Mouse (Mus musculus) bone marrow macrophage, adult 2 months (primary cell): ENCODE results near the gene Eps8l1.

ENCODE experiments used
- CTCF ChIP-seq: IDR thresholded peaks from 2 replicates; pipeline ENCODE4 v1.5.1; 2012; ENCODE audit warnings: low read depth, mild to moderate bottlenecking, low read length, moderate library complexity
- POLR2A ChIP-seq: IDR thresholded peaks from 2 replicates; pipeline ENCODE4 v1.6.1; 2012; ENCODE audit warnings: mild to moderate bottlenecking, low read depth, low read length, borderline replicate concordance

- TF ChIP-seq POLR2A (no peak), CTCF (no peak)
These were observed 40.2 kb upstream of the Eps8l1 start for GRCm38 (mm10) chr7:4420230-4420629.
